Mouse (Mus musculus): ENCODE measurements at regions not wholly inside any gene's neighbourhood (a gene's known extent, or its start where the extent isn't known, plus 50 kb on each side); places are given as distances from the start of the nearest gene placed in this dataset.

- Histone ChIP-seq H3K9me3 (no peaks in the 10 kb centered on the region), H3K9ac (no peak overlapping the region), H3K4me2 (no peak overlapping the region), H3K27me3 (no peaks in the 10 kb centered on the region), H3K4me1 (peaks cover 12% of the 10 kb centered on the region), H3K27ac (peak overlapping the region; percentile 75), H3K36me3 (no peaks in the 10 kb centered on the region), H3K4me3 (no peak overlapping the region)
- 20% methylated on average over 1 of the region's 1 CpGs for WGBS
- peak; percentile 81 for ATAC-seq (ENCODE audit: insufficient number of reproducible peaks, low FRiP score, low TSS enrichment, low read depth)
These were observed 202.3 kb downstream of the 1700064H15Rik start for GRCm38 (mm10) chr3:19426130-19426556.

GRCm38 (mm10) chr3:19425322-19425721 lies 203.2 kb downstream of the 1700064H15Rik start:
- Histone ChIP-seq H3K36me3 (no peaks in the 10 kb centered on the region), H3K9ac (no peak overlapping the region), H3K4me3 (no peak overlapping the region), H3K4me1 (peaks cover 12% of the 10 kb centered on the region), H3K4me2 (no peak overlapping the region), H3K9me3 (no peaks in the 10 kb centered on the region), H3K27ac (peak overlapping the region; percentile 75), H3K27me3 (no peaks in the 10 kb centered on the region)
- no peak for ATAC-seq (ENCODE audit: insufficient number of reproducible peaks, low FRiP score, low TSS enrichment, low read depth)
- WGBS, result 87% methylated on average over 1 of the region's 1 CpGs

GRCm38 (mm10) chr3:19424384-19424783 lies 204.1 kb downstream of the 1700064H15Rik start:
- Histone ChIP-seq H3K27ac (no peak overlapping the region), H3K4me3 (no peak overlapping the region), H3K27me3 (no peaks in the 10 kb centered on the region), H3K36me3 (no peaks in the 10 kb centered on the region), H3K9me3 (no peaks in the 10 kb centered on the region), H3K9ac (no peak overlapping the region), H3K4me1 (peaks cover 12% of the 10 kb centered on the region), H3K4me2 (no peak overlapping the region)
- ATAC-seq (ENCODE audit: insufficient number of reproducible peaks, low FRiP score, low TSS enrichment, low read depth), result no peak

GRCm38 (mm10) chr3:19421430-19421944 lies 207.0 kb downstream of the 1700064H15Rik start:
- Histone ChIP-seq H3K4me2 (no peak overlapping the region), H3K9ac (no peak overlapping the region), H3K4me3 (no peak overlapping the region), H3K36me3 (no peaks in the 10 kb centered on the region), H3K4me1 (peaks cover 10% of the 10 kb centered on the region), H3K27ac (no peak overlapping the region), H3K27me3 (no peaks in the 10 kb centered on the region), H3K9me3 (no peaks in the 10 kb centered on the region)
- ATAC-seq (ENCODE audit: insufficient number of reproducible peaks, low FRiP score, low TSS enrichment, low read depth), result no peak
- 90% methylated on average over 1 of the region's 1 CpGs for WGBS

GRCm38 (mm10) chr3:19420912-19421311 lies 207.6 kb downstream of the 1700064H15Rik start:
- Histone ChIP-seq H3K36me3 (no peaks in the 10 kb centered on the region), H3K4me2 (no peak overlapping the region), H3K27me3 (no peaks in the 10 kb centered on the region), H3K9ac (no peak overlapping the region), H3K4me3 (no peak overlapping the region), H3K27ac (no peak overlapping the region), H3K4me1 (peaks cover 4% of the 10 kb centered on the region), H3K9me3 (no peaks in the 10 kb centered on the region)
- ATAC-seq (ENCODE audit: insufficient number of reproducible peaks, low FRiP score, low TSS enrichment, low read depth), result no peak
- 92% methylated on average over 5 of the region's 5 CpGs for WGBS

GRCm38 (mm10) chr3:19410938-19411515 lies 217.4 kb downstream of the 1700064H15Rik start:
- Histone ChIP-seq H3K27ac (no peak overlapping the region), H3K27me3 (no peaks in the 10 kb centered on the region), H3K4me3 (no peak overlapping the region), H3K4me2 (no peak overlapping the region), H3K9ac (no peak overlapping the region), H3K4me1 (no peaks in the 10 kb centered on the region), H3K36me3 (no peaks in the 10 kb centered on the region), H3K9me3 (no peaks in the 10 kb centered on the region)
- 34% methylated on average over 3 of the region's 3 CpGs for WGBS
- no peak for ATAC-seq (ENCODE audit: insufficient number of reproducible peaks, low FRiP score, low TSS enrichment, low read depth)

GRCm38 (mm10) chr3:19408283-19408682 lies 220.2 kb downstream of the 1700064H15Rik start:
- no peaks in the 10 kb centered on the region for H3K4me1 ChIP-seq
- 50% methylated on average over 2 of the region's 2 CpGs for WGBS
- no peak overlapping the region for H3K4me2 ChIP-seq
- ATAC-seq (ENCODE audit: insufficient number of reproducible peaks, low FRiP score, low TSS enrichment, low read depth), result no peak
- H3K9ac ChIP-seq, result no peak overlapping the region
- H3K4me3 ChIP-seq, result no peak overlapping the region
- no peak overlapping the region for H3K27ac ChIP-seq
- H3K9me3 ChIP-seq, result no peaks in the 10 kb centered on the region
- no peaks in the 10 kb centered on the region for H3K36me3 ChIP-seq
- H3K27me3 ChIP-seq, result no peaks in the 10 kb centered on the region

GRCm38 (mm10) chr3:19407591-19408090 lies 220.8 kb downstream of the 1700064H15Rik start:
- Histone ChIP-seq H3K4me2 (no peak overlapping the region), H3K4me1 (no peaks in the 10 kb centered on the region), H3K27me3 (no peaks in the 10 kb centered on the region), H3K4me3 (no peak overlapping the region), H3K9ac (no peak overlapping the region), H3K36me3 (no peaks in the 10 kb centered on the region), H3K27ac (no peak overlapping the region), H3K9me3 (no peaks in the 10 kb centered on the region)
- 66% methylated on average over 2 of the region's 2 CpGs for WGBS
- ATAC-seq (ENCODE audit: insufficient number of reproducible peaks, low FRiP score, low TSS enrichment, low read depth), result no peak

- no peak for ATAC-seq (ENCODE audit: insufficient number of reproducible peaks, low FRiP score, low TSS enrichment, low read depth)
- Histone ChIP-seq H3K27ac (0 out of 2 replicates have a peak overlapping the region, but pooled peaks have one; percentile 0), H3K9ac (no peak overlapping the region), H3K4me3 (no peak overlapping the region), H3K4me1 (no peaks in the 10 kb centered on the region), H3K36me3 (no peaks in the 10 kb centered on the region), H3K9me3 (no peaks in the 10 kb centered on the region), H3K4me2 (no peak overlapping the region), H3K27me3 (no peaks in the 10 kb centered on the region)
- 53% methylated on average over 14 of the region's 14 CpGs for WGBS
These were observed 221.9 kb downstream of the 1700064H15Rik start for GRCm38 (mm10) chr3:19406351-19407151.

- Histone ChIP-seq H3K9me3 (no peaks in the 10 kb centered on the region), H3K4me2 (no peak overlapping the region), H3K9ac (no peak overlapping the region), H3K27ac (no peak overlapping the region), H3K27me3 (no peaks in the 10 kb centered on the region), H3K4me3 (no peak overlapping the region), H3K4me1 (no peaks in the 10 kb centered on the region), H3K36me3 (no peaks in the 10 kb centered on the region)
- WGBS, result 16% methylated on average over 2 of the region's 2 CpGs
- ATAC-seq (ENCODE audit: insufficient number of reproducible peaks, low FRiP score, low TSS enrichment, low read depth), result no peak
These were observed 242.8 kb downstream of the 1700064H15Rik start for GRCm38 (mm10) chr3:19385675-19386074.

GRCm38 (mm10) chr3:19368998-19369397 lies 259.5 kb downstream of the 1700064H15Rik start:
- H3K9me3 ChIP-seq, result no peaks in the 10 kb centered on the region
- WGBS, result 80% methylated on average over 1 of the region's 1 CpGs
- H3K9ac ChIP-seq, result no peak overlapping the region
- no peaks in the 10 kb centered on the region for H3K4me1 ChIP-seq
- H3K36me3 ChIP-seq, result no peaks in the 10 kb centered on the region
- H3K27me3 ChIP-seq, result no peaks in the 10 kb centered on the region
- no peak overlapping the region for H3K27ac ChIP-seq
- no peak for ATAC-seq (ENCODE audit: insufficient number of reproducible peaks, low FRiP score, low TSS enrichment, low read depth)
- H3K4me2 ChIP-seq, result no peak overlapping the region
- H3K4me3 ChIP-seq, result no peak overlapping the region

GRCm38 (mm10) chr3:19367761-19368160 lies 260.7 kb downstream of the 1700064H15Rik start:
- no peak overlapping the region for H3K4me2 ChIP-seq
- no peaks in the 10 kb centered on the region for H3K36me3 ChIP-seq
- 64% methylated on average over 2 of the region's 2 CpGs for WGBS
- no peak for ATAC-seq (ENCODE audit: insufficient number of reproducible peaks, low FRiP score, low TSS enrichment, low read depth)
- no peak overlapping the region for H3K4me3 ChIP-seq
- H3K9ac ChIP-seq, result no peak overlapping the region
- no peaks in the 10 kb centered on the region for H3K4me1 ChIP-seq
- no peaks in the 10 kb centered on the region for H3K27me3 ChIP-seq
- H3K27ac ChIP-seq, result no peak overlapping the region
- H3K9me3 ChIP-seq, result no peaks in the 10 kb centered on the region
